Mouse (Mus musculus) spleen, adult 10 weeks (tissue): ENCODE measurements around the gene Dcpp3. TPM values are rescaled to one million over a fixed set of nuclear protein-coding genes. Genes with fewer than 3 reads are reported as not detected.

Source experiments
- polyA plus RNA-seq: library from polyadenylated mRNA; stranded (reverse); fragments of 350-450 nt; fragmentation: Illumina TruSeq; extraction: RNeasy Lipid Tissue Mini Kit (QIAGEN cat#74804); gene quantifications from one replicate; pipeline ENCODE4 v1.2.3, GENCODE M21; 2015; ENCODE audit warnings: low replicate concordance; ENCODE audit not compliant: insufficient read depth

Dcpp3 gene
- not detected for polyA plus RNA-seq

GRCm38 (mm10) chr17:23917158-23917557 is at the start of gene Dcpp3:
Gene Dcpp3 (plus strand): TSS chr17:23917458.

DNA sequence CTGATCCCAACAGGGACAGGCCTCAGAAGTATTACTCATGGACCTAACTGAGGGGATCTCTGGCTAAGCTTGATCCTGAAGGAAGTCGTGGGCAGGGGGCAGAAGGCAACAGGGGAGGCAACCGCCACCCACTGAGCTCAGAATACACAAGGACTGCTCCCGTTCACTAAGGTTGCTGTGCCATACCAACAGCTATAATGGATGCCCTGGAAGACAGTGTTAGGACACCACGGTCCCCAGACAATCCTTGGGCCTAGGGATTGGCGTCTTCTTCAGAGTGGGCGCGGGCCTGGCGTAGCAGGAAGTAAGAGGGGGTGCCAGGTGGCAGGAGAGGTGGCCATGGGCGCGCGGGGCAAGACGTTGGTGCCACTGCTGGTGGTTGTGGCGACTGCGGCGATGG is 49.5 kb upstream of the Dcpp3 start, which contains the start of gene Prss21:
Gene Prss21, plus strand, starts transcription at position 301 of the 400 bp plus-strand sequence.

GRCm38 (mm10) chr17:23880576-23880975 is 36.7 kb upstream of the Dcpp3 start, which contains the start of the genes Dcpp1 and Dcpp2:
Gene Dcpp1 (plus strand): TSS chr17:23880876.
Gene Dcpp2 (plus strand): TSS chr17:23880880.

DNA sequence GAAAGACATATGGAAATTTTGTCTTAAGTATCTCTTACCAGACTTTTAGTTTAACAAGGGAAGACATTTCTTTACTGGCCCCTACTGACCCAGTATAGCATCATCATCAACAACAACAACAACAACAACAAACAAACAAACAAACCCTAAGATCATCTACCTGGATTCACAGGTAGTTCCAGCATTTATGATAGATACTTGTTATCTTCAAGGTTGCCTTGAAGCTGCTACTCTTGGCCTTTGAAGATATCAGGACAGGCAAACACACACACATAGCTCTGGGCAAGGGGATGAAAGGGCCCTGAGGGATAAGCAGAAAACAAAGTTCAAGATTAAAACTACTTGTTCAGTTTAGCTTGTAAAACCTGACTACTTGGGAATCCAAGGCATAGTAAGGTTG is 24.1 kb downstream of the Dcpp3 start, which contains the start of gene Sbp:
Gene Sbp, plus strand, starts transcription at position 301 of the 400 bp plus-strand sequence.

DNA sequence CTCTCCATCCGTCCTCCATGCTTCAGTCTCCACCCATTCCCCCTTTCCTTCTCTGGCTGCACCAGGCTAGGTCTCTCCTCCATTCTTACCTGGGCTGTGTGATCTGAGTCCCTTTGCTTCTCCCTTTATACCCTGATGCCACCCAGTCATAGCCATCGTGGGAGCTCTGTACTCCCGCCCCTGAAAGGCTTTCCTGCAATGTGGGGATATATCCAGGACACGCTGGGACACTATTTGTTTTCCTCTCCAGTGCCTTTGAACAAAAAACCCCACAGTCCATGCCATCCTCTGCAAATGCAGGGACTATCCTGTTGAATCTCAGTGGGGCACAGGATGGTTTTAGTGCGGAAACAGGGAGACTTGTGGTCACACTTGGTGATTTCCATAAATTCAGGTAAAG is 37.9 kb downstream of the Dcpp3 start, which contains the start of gene Sbpl:
Gene Sbpl, minus strand, starts transcription at position 101 of the 400 bp plus-strand sequence.

Other genes with a start within 250 kb of the Dcpp3 start
- 29.3 TPM for gene Hcfc1r1, start 243.9 kb upstream of the Dcpp3 start, polyA plus RNA-seq
- gene Thoc6, start 243.6 kb upstream of the Dcpp3 start, polyA plus RNA-seq = 9.4 TPM
- gene Tnfrsf12a, start 240.0 kb upstream of the Dcpp3 start, polyA plus RNA-seq = 4.0 TPM
- gene Cldn6, start 238.2 kb upstream of the Dcpp3 start, polyA plus RNA-seq = not detected
- gene Cldn9, start 233.4 kb upstream of the Dcpp3 start, polyA plus RNA-seq = not detected
- gene 1520401A03Rik, start 194.7 kb upstream of the Dcpp3 start, polyA plus RNA-seq = not detected
- 7.6 TPM for gene Pkmyt1, start 191.1 kb upstream of the Dcpp3 start, polyA plus RNA-seq
- 3.6 TPM for gene Paqr4, start 176.6 kb upstream of the Dcpp3 start, polyA plus RNA-seq
- 0.28 TPM for gene Kremen2, start 171.6 kb upstream of the Dcpp3 start, polyA plus RNA-seq
- gene Flywch1, start 145.9 kb upstream of the Dcpp3 start, polyA plus RNA-seq = 9.9 TPM
- 0.57 TPM for gene Flywch2, start 131.4 kb upstream of the Dcpp3 start, polyA plus RNA-seq
- gene Srrm2, start 126.9 kb upstream of the Dcpp3 start, polyA plus RNA-seq = 445 TPM
- 39.3 TPM for gene Elob, start 88.3 kb upstream of the Dcpp3 start, polyA plus RNA-seq
- gene Prss33, start 81.4 kb upstream of the Dcpp3 start, polyA plus RNA-seq = not detected
- gene Prss32, start 73.6 kb upstream of the Dcpp3 start, polyA plus RNA-seq = not detected
- gene Prss41, start 73.3 kb upstream of the Dcpp3 start, polyA plus RNA-seq = 0.12 TPM
- gene Prss21, start 49.4 kb upstream of the Dcpp3 start, polyA plus RNA-seq = not detected
- not detected for gene Dcpp1, start 36.6 kb upstream of the Dcpp3 start, polyA plus RNA-seq
- not detected for gene Dcpp2, start 36.6 kb upstream of the Dcpp3 start, polyA plus RNA-seq
- gene Sbp, start 24.2 kb downstream of the Dcpp3 start, polyA plus RNA-seq = not detected
- gene Sbpl, start 37.8 kb downstream of the Dcpp3 start, polyA plus RNA-seq = not detected
- 11.0 TPM for gene Prss30, start 63.1 kb downstream of the Dcpp3 start, polyA plus RNA-seq
- not detected for gene Prss22, start 80.6 kb downstream of the Dcpp3 start, polyA plus RNA-seq
- gene Prss27, start 120.7 kb downstream of the Dcpp3 start, polyA plus RNA-seq = not detected
- gene Kctd5, start 156.0 kb downstream of the Dcpp3 start, polyA plus RNA-seq = 19.9 TPM
- 44.5 TPM for gene Pdpk1, start 233.5 kb downstream of the Dcpp3 start, polyA plus RNA-seq
- gene Amdhd2, start 246.3 kb downstream of the Dcpp3 start, polyA plus RNA-seq = 10.0 TPM